Mouse (Mus musculus): ENCODE measurements around the gene Ccl9.

Ccl9 gene

GRCm38 (mm10) chr11:83578186-83578760 is at the start of gene Ccl9:
Ccl9 (minus strand) TSS chr11:83578636.
- DNase-seq (ENCODE audit: low spot score in 2 of 2): no peak

GRCm38 (mm10) chr11:83623586-83623985 is 45.1 kb upstream of the Ccl9 start:
- DNase-seq (ENCODE audit: low spot score in 2 of 2): no peak

- no peak for DNase-seq (ENCODE audit: low spot score in 2 of 2)
Measured at GRCm38 (mm10) chr11:83619037-83619436, 40.6 kb upstream of the Ccl9 start.

- no peak for DNase-seq (ENCODE audit: low spot score in 2 of 2)
Measured at GRCm38 (mm10) chr11:83618238-83618637, 39.8 kb upstream of the Ccl9 start.

- no peak for DNase-seq (ENCODE audit: low spot score in 2 of 2)
Measured at GRCm38 (mm10) chr11:83616586-83616985, 38.1 kb upstream of the Ccl9 start.

- no peak for DNase-seq (ENCODE audit: low spot score in 2 of 2)
Measured at GRCm38 (mm10) chr11:83610900-83611299, 32.5 kb upstream of the Ccl9 start.

GRCm38 (mm10) chr11:83606396-83606795 is 28.0 kb upstream of the Ccl9 start:
- DNase-seq (ENCODE audit: low spot score in 2 of 2): no peak

GRCm38 (mm10) chr11:83605535-83605934 is 27.1 kb upstream of the Ccl9 start:
- no peak for DNase-seq (ENCODE audit: low spot score in 2 of 2)

- no peak for DNase-seq (ENCODE audit: low spot score in 2 of 2)
Measured at GRCm38 (mm10) chr11:83604698-83605097, 26.3 kb upstream of the Ccl9 start.

- DNase-seq (ENCODE audit: low spot score in 2 of 2): no peak
Measured at GRCm38 (mm10) chr11:83603399-83603798, 25.0 kb upstream of the Ccl9 start.

GRCm38 (mm10) chr11:83600576-83600975 is 22.1 kb upstream of the Ccl9 start:
- no peak for DNase-seq (ENCODE audit: low spot score in 2 of 2)

GRCm38 (mm10) chr11:83598991-83599390 is 20.6 kb upstream of the Ccl9 start:
- DNase-seq (ENCODE audit: low spot score in 2 of 2): no peak

- DNase-seq (ENCODE audit: low spot score in 2 of 2): no peak
Measured at GRCm38 (mm10) chr11:83598207-83598837, 19.9 kb upstream of the Ccl9 start.

- no peak for DNase-seq (ENCODE audit: low spot score in 2 of 2)
Measured at GRCm38 (mm10) chr11:83597796-83598195, 19.4 kb upstream of the Ccl9 start.

GRCm38 (mm10) chr11:83595669-83596455 is 17.4 kb upstream of the Ccl9 start:
- DNase-seq (ENCODE audit: low spot score in 2 of 2): no peak

- no peak for DNase-seq (ENCODE audit: low spot score in 2 of 2)
Measured at GRCm38 (mm10) chr11:83593453-83593852, 15.0 kb upstream of the Ccl9 start.

- no peak for DNase-seq (ENCODE audit: low spot score in 2 of 2)
Measured at GRCm38 (mm10) chr11:83592853-83593252, 14.4 kb upstream of the Ccl9 start, which contains the start of gene Ccl6. Ccl6 (minus strand) TSS chr11:83593087.

- DNase-seq (ENCODE audit: low spot score in 2 of 2): no peak
Measured at GRCm38 (mm10) chr11:83584232-83584631, 5.8 kb upstream of the Ccl9 start.

- DNase-seq (ENCODE audit: low spot score in 2 of 2): no peak
Measured at GRCm38 (mm10) chr11:83583450-83583754, 5.0 kb upstream of the Ccl9 start.

- no peak for DNase-seq (ENCODE audit: low spot score in 2 of 2)
Measured at GRCm38 (mm10) chr11:83582626-83583449, 4.4 kb upstream of the Ccl9 start.

GRCm38 (mm10) chr11:83581626-83582610 is 3.5 kb upstream of the Ccl9 start:
- DNase-seq (ENCODE audit: low spot score in 2 of 2): no peak

All from spleen, postnatal 10 days (tissue).